17 mouse cellular contexts compared by ENCODE assay signal in the genomic region with DNA sequence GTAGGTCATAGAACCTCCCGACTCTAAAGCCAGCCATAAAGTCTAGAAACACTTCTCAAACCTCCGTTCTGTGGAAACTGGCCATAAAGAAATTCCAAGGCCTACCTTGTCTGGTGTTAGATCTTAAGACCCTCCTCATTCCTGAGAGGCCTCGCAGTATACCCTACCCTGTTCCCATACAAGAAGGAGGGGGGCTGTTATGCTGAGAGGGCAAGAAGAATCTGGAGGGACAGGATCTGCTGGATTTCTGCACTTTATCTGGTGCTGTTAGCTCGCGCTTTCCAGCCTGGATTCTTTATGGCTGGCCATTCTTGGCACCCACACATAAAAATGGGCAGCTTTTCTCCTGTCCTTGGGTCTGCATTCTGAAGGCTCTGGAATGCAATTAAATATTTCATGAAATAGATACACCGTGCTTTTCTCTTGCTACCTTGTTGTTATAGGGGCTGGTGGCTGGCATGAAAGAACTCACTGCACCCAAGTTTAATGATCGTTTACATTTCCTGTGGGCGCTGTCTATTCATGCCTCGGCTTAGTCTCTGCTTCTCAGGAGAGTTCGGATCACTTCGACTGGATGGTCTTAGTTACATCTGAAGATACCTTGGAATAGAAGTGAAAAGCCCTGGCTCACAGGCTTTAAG. TPM values are rescaled to one million over a fixed set of nuclear protein-coding genes. Genes with fewer than 3 reads are reported as not detected.
DNase-seq lines count a peak whose midpoint lies in the region; ATAC-seq and TF ChIP-seq lines count a peak whose summit lies in the region.
"Had no signal": no experiment of that assay in that cellular context is flagged by ENCODE, and none has a peak within 500 bp of the region (broad histone marks: within the 10 kb centered on the region; RNA-seq: fewer than 3 reads in every experiment).

No protein-coding gene starts in this region.

- H3K4me1 ChIP-seq in intestine, embryonic 14.5 days (replicated peaks; ENCODE audit: control insufficient read depth, insufficient read depth, low read length): peaks cover 20% of the 10 kb centered on the region
- H3K4me1 ChIP-seq in intestine, postnatal 0 days (replicated peaks; ENCODE audit: control insufficient read depth, insufficient read depth, low read length): no peaks in the 10 kb centered on the region
- 0 out of 2 replicates have a peak, but pooled peaks cover 8% of the 10 kb centered on the region for H3K4me1 ChIP-seq in embryonic facial prominence, embryonic 15.5 days
- peaks cover 23% of the 10 kb centered on the region for H3K4me1 ChIP-seq in limb, embryonic 13.5 days
- no peaks in the 10 kb centered on the region; the same call in 1 of the 2 replicates for H3K4me1 ChIP-seq in forebrain, embryonic 14.5 days (ENCODE audit: control insufficient read depth, insufficient read depth, low read length)
- H3K4me1 ChIP-seq: liver, embryonic 15.5 days; neural tube, embryonic 12.5 days had no signal

- intact Hi-C loops in left cerebral cortex, adult 2 months (cut with DNase I): no loop called here

- H3K4me2 ChIP-seq in intestine, embryonic 14.5 days (ENCODE audit: low read length): peak overlapping the region; percentile 15
- H3K4me2 ChIP-seq in intestine, postnatal 0 days (replicated peaks; ENCODE audit: low read depth): no peak overlapping the region
- H3K4me2 ChIP-seq in embryonic facial prominence, embryonic 15.5 days (replicated peaks): no peak overlapping the region
- H3K4me2 ChIP-seq in limb, embryonic 13.5 days (replicated peaks): peak overlapping the region; percentile 11; the same call in 1 of the 2 replicates
- no peak overlapping the region for H3K4me2 ChIP-seq in forebrain, embryonic 14.5 days (ENCODE audit: low read length)
- H3K4me2 ChIP-seq: liver, embryonic 15.5 days; neural tube, embryonic 12.5 days had no signal

- H3K36me3 ChIP-seq in intestine, embryonic 14.5 days (ENCODE audit: control insufficient read depth, insufficient read depth, low read length): no peaks in the 10 kb centered on the region
- no peaks in the 10 kb centered on the region for H3K36me3 ChIP-seq in intestine, postnatal 0 days (ENCODE audit: control insufficient read depth, insufficient read depth)
- H3K36me3 ChIP-seq in embryonic facial prominence, embryonic 15.5 days: no peaks in the 10 kb centered on the region
- no peaks in the 10 kb centered on the region for H3K36me3 ChIP-seq in limb, embryonic 13.5 days
- H3K36me3 ChIP-seq in forebrain, embryonic 14.5 days (ENCODE audit: control insufficient read depth, insufficient read depth, low read length): no peaks in the 10 kb centered on the region
- H3K36me3 ChIP-seq: liver, embryonic 15.5 days; neural tube, embryonic 12.5 days had no signal

- H3K9me3 ChIP-seq in intestine, embryonic 14.5 days (ENCODE audit: control insufficient read depth, low read length): no peaks in the 10 kb centered on the region
- no peaks in the 10 kb centered on the region for H3K9me3 ChIP-seq in intestine, postnatal 0 days (ENCODE audit: control insufficient read depth)
- H3K9me3 ChIP-seq in embryonic facial prominence, embryonic 15.5 days (replicated peaks): no peaks in the 10 kb centered on the region
- H3K9me3 ChIP-seq in limb, embryonic 13.5 days: no peaks in the 10 kb centered on the region
- no peaks in the 10 kb centered on the region for H3K9me3 ChIP-seq in forebrain, embryonic 14.5 days (replicated peaks; ENCODE audit: control insufficient read depth, low read length)
- H3K9me3 ChIP-seq: liver, embryonic 15.5 days; neural tube, embryonic 12.5 days had no signal

- TF ChIP-seq CTCF in intestine, postnatal 0 days (IDR thresholded peaks at IDR 0.05; ENCODE audit: low read depth): no peak
- TF ChIP-seq CTCF in left cerebral cortex, adult 2 months (IDR thresholded peaks at IDR 0.05): no peak

- no peak overlapping the region for H3K9ac ChIP-seq in intestine, embryonic 14.5 days (ENCODE audit: low read length)
- H3K9ac ChIP-seq in intestine, postnatal 0 days (ENCODE audit: low read depth, low read length): no peak overlapping the region
- no peak overlapping the region for H3K9ac ChIP-seq in embryonic facial prominence, embryonic 15.5 days
- no peak overlapping the region for H3K9ac ChIP-seq in limb, embryonic 13.5 days
- H3K9ac ChIP-seq in forebrain, embryonic 14.5 days (ENCODE audit: low read length): no peak overlapping the region
- H3K9ac ChIP-seq: liver, embryonic 15.5 days; neural tube, embryonic 12.5 days had no signal

- H3K27ac ChIP-seq in intestine, embryonic 14.5 days (ENCODE audit: low read depth): peak overlapping the region; percentile 38; the same call in 1 of the 2 replicates
- no peak overlapping the region for H3K27ac ChIP-seq in intestine, postnatal 0 days (ENCODE audit: low read depth, low read length)
- 0 out of 2 replicates have a peak overlapping the region, but pooled peaks have one; percentile 65 for H3K27ac ChIP-seq in embryonic facial prominence, embryonic 15.5 days (replicated peaks)
- peak overlapping the region; percentile 52; the same call in 1 of the 2 replicates for H3K27ac ChIP-seq in limb, embryonic 13.5 days
- H3K27ac ChIP-seq in left cerebral cortex, adult 2 months: no peak overlapping the region
- no peak overlapping the region for H3K27ac ChIP-seq in forebrain, embryonic 14.5 days (ENCODE audit: low read depth, low read length)
- H3K27ac ChIP-seq: heart, adult 2 months; liver, embryonic 15.5 days; neural tube, embryonic 12.5 days had no signal

- no peaks in the 10 kb centered on the region for H3K27me3 ChIP-seq in intestine, embryonic 14.5 days (replicated peaks; ENCODE audit: control insufficient read depth, insufficient read depth, low read length)
- H3K27me3 ChIP-seq in intestine, postnatal 0 days (replicated peaks; ENCODE audit: control insufficient read depth, insufficient read depth, low read length): no peaks in the 10 kb centered on the region
- no peaks in the 10 kb centered on the region for H3K27me3 ChIP-seq in embryonic facial prominence, embryonic 15.5 days
- H3K27me3 ChIP-seq in limb, embryonic 13.5 days: no peaks in the 10 kb centered on the region
- H3K27me3 ChIP-seq in forebrain, embryonic 14.5 days (replicated peaks; ENCODE audit: control insufficient read depth, insufficient read depth, low read length): no peaks in the 10 kb centered on the region
- H3K27me3 ChIP-seq: liver, embryonic 15.5 days; neural tube, embryonic 12.5 days had no signal

- peak; percentile 82 for ATAC-seq in intestine, embryonic 14.5 days (replicated peaks; ENCODE audit: low FRiP score, low TSS enrichment, low read depth)
- no peak for ATAC-seq in intestine, postnatal 0 days
- ATAC-seq in embryonic facial prominence, embryonic 15.5 days (ENCODE audit: insufficient number of reproducible peaks, low FRiP score, low TSS enrichment, low read depth): peak; percentile 34; the same call in 1 of the 2 replicates
- ATAC-seq in limb, embryonic 13.5 days (ENCODE audit: low FRiP score, low read depth): peak; percentile 69; the same call in 1 of the 2 replicates
- ATAC-seq in forebrain, embryonic 14.5 days: no peak
- ATAC-seq: midbrain, embryonic 16.5 days had no signal

- H3K4me3 ChIP-seq in intestine, embryonic 14.5 days (ENCODE audit: low read depth, low read length): no peak overlapping the region
- no peak overlapping the region for H3K4me3 ChIP-seq in intestine, postnatal 0 days (ENCODE audit: low read depth, low read length)
- H3K4me3 ChIP-seq in embryonic facial prominence, embryonic 15.5 days (replicated peaks): no peak overlapping the region
- H3K4me3 ChIP-seq in limb, embryonic 13.5 days: no peak overlapping the region
- H3K4me3 ChIP-seq in left cerebral cortex, adult 2 months: no peak overlapping the region
- H3K4me3 ChIP-seq in forebrain, embryonic 14.5 days (ENCODE audit: low read depth, low read length): no peak overlapping the region
- H3K4me3 ChIP-seq: erythroblast, embryonic 14.5 days; heart, adult 2 months; liver, embryonic 15.5 days; neural tube, embryonic 12.5 days had no signal

- DNase-seq in intestine, embryonic 14.5 days (ENCODE audit: low spot score): no peak
- DNase-seq in mesoderm, embryonic 11.5 days (ENCODE audit: low read depth, low spot score): peak; percentile 16
- no peak for DNase-seq in left cerebral cortex, adult 2 months (ENCODE audit: extremely low spot score in 1 of 2, low spot score in 2 of 2)
- no peak for DNase-seq in forebrain, embryonic 14.5 days (ENCODE audit: low spot score)
- no peak for DNase-seq in layer of hippocampus, adult 11-12 months (ENCODE audit: low spot score)
- DNase-seq: adrenal gland, postnatal 14 days; B cell, adult 2 months; heart, adult 2 months; retina, postnatal 1 day; thymus, adult 2 months had no signal

- 36% methylated on average over 11 of the region's 11 CpGs for WGBS in intestine, embryonic 14.5 days
- WGBS in intestine, postnatal 0 days: 34% methylated on average over 11 of the region's 11 CpGs
- WGBS in embryonic facial prominence, embryonic 15.5 days: 59% methylated on average over 11 of the region's 11 CpGs
- WGBS in limb, embryonic 13.5 days: 45% methylated on average over 11 of the region's 11 CpGs
- WGBS in forebrain, embryonic 14.5 days: 73% methylated on average over 11 of the region's 11 CpGs

RNA-seq across cellular contexts. Expression of gene Fras1, which starts 39.1 kb away (rescaled TPM):
- polyA plus RNA-seq in intestine, embryonic 14.5 days (2014; fragmentation: Nextera tagmentation; extraction: Ambion mirVana): 40.0 and 41.4 TPM in 2 replicates
- polyA plus RNA-seq in intestine, postnatal 0 days (2015; fragmentation: Nextera tagmentation; extraction: Ambion mirVana): 3.2 and 3.5 TPM in 2 replicates
- 18.7 and 19.8 TPM in 2 replicates for polyA plus RNA-seq in embryonic facial prominence, embryonic 15.5 days (2015; fragmentation: Nextera tagmentation; extraction: Ambion mirVana)
- 20.4 and 21.8 TPM in 2 replicates for polyA plus RNA-seq in limb, embryonic 13.5 days (2015; fragmentation: Nextera tagmentation; extraction: Ambion mirVana)
- 10 to 100 TPM; 23.0 to 25.2 TPM for total RNA-seq in left cerebral cortex, adult 2 months (2021)
- 3.6 and 5.4 TPM in 2 replicates for polyA plus RNA-seq in forebrain, embryonic 14.5 days (2014; fragmentation: Nextera tagmentation; extraction: Ambion mirVana)

Comparison
In these comparisons a context has a peak if more than half of its experiments do, and no peak if none do; other contexts are left out.
1. ATAC-seq: peak in intestine, embryonic 14.5 days (single experiment), embryonic facial prominence, embryonic 15.5 days (single experiment) and limb, embryonic 13.5 days (single experiment); none in intestine, postnatal 0 days (single experiment) and forebrain, embryonic 14.5 days (single experiment).
2. H3K27ac ChIP-seq: peak in intestine, embryonic 14.5 days (single experiment), embryonic facial prominence, embryonic 15.5 days (single experiment) and limb, embryonic 13.5 days (single experiment); none in intestine, postnatal 0 days (single experiment), left cerebral cortex, adult 2 months (single experiment) and forebrain, embryonic 14.5 days (single experiment).
3. H3K4me2 ChIP-seq: peak in intestine, embryonic 14.5 days (single experiment) and limb, embryonic 13.5 days (single experiment); none in intestine, postnatal 0 days (single experiment), embryonic facial prominence, embryonic 15.5 days (single experiment) and forebrain, embryonic 14.5 days (single experiment).